Mouse (Mus musculus): ENCODE data around the gene Sec14l1.

GRCm38 (mm10) chr11:117111967-117112648 lies 2.9 kb upstream of the Sec14l1 start:
- TF ChIP-seq POLR2A (IDR thresholded peaks at IDR 0.05; ENCODE audit: low read depth, low read length) (no peak), CTCF (conservative IDR thresholded peaks at IDR 0.05; ENCODE audit: insufficient read depth, insufficient read length, low read depth, low read length) (no peak)

All from kidney, adult 2 months (tissue).